Mouse (Mus musculus): ENCODE measurements around the gene Hist2h4. TPM values are rescaled to one million over a fixed set of nuclear protein-coding genes. Genes with fewer than 3 reads are reported as not detected.

Gene Hist2h4
- polyA plus RNA-seq (2012; rRNA removed) = 9.1 and 16.1 TPM in 2 replicates

GRCm38 (mm10) chr3:96262979-96263550 is at the start of gene Hist2h4:
Gene Hist2h4, minus strand, starts transcription at chr3:96263311.

DNA sequence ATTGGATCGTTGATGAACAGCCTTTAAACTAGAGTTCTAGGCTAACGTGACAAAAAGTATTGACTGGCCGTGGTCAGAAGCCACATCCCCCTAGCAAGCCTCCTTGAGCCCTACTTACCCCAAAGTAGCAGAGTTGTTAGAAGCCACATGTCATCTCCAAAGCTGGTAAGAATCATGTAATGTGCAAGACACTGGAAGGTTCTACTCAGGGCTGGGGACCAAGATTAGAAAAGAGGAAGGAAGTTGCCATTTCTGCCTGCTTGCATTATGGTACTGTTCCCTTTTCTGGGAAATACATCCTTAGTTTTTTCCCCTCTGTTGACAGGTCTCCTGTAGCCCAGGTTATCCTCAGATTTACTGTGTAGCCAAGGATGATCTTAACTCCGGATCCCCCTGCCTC is 30.7 kb upstream of the Hist2h4 start, which contains the start of gene Fcgr1:
TSS of gene Fcgr1 (minus strand) at position 183 of the 400 bp plus-strand sequence.

GRCm38 (mm10) chr3:96269511-96270474 is 6.7 kb upstream of the Hist2h4 start, which contains the start of gene Hist2h2bb:
Gene Hist2h2bb, plus strand, starts transcription at chr3:96269752.

DNA sequence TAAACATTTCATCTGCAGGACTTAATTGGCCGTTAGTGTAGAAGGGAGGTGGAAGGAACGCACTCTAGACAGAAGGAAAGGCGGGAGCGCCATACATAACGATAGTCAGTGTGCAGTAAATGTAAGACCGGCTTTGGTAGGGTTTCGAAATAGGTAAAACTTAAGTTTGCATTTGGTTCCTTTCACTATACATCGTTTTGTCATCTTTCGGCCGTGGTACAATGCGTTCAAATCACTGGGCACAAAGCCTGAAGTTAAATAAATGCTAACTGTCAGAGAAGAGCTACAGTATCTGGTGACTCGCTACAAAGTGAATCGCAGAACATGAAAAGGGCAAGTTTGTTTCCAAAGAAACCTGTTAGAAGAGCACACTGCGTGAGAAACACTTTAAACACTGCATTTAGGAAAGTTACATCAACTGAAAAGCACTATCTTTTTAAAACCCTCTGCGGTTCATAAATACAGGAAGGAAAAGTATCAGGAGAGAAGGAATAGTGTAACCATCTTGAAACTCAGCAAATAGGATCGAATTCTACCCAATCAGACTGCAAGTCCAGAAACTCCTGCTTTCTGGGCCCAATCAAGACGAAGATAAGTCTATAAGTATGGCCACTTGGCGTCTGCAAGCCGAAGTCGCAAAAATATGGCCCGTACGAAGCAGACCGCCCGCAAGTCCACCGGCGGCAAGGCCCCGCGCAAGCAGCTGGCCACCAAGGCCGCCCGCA is 5.1 kb upstream of the Hist2h4 start, which contains the start of gene Hist2h3b:
TSS of gene Hist2h3b (plus strand) at position 604 of the 725 bp plus-strand sequence.

GRCm38 (mm10) chr3:96246427-96246856 is 16.7 kb downstream of the Hist2h4 start, which contains the start of gene Hist2h3c1:
Gene Hist2h3c1, plus strand, starts transcription at chr3:96246685.

GRCm38 (mm10) chr3:96245003-96245886 is 17.9 kb downstream of the Hist2h4 start, which contains the start of gene Hist2h2aa1:
Gene Hist2h2aa1, plus strand, starts transcription at chr3:96245497.

GRCm38 (mm10) chr3:96239949-96240798 is 22.9 kb downstream of the Hist2h4 start, which contains the start of gene Hist2h2aa2:
Gene Hist2h2aa2, minus strand, starts transcription at chr3:96240276.

DNA sequence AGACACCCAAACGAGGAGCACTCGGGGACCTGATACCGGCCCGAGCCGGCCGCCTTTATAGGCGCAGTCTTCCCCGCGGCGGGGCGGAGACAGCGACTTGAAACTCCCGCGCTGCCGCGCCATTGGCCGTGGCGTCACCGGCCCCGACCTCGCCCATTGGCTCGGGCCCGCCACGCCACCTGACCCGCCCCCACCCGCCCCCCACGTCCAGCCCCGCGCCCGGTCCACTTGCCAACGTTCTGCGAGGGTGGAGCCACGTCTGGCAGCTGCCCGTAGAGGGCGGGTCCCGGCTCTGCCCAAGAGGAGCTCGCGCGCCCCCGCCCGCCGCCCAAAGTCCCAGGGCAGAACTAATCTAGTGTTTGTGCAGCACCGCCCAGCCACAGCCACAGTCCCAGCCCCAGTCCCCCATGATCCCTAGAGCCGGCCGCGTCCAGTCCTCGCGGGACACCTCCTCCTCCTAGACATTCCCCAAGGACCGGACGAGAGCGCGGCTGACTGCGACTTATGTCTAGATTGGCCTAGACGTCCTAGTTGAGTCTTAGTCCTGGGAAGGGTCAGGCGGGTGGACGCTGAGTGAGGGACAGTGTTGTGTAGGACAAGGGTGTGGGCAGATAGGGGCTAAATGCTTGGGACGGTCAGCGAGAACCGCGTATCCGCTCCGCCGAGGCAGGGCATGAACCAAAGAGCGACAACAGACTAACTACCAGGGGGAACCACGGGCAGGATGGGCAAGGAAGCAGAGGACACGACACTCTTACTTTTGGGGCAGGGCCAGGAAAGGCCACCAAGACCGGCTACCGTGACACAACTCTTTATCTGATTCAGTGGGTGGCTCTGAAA is 23.9 kb downstream of the Hist2h4 start, which contains the start of gene Hist2h3c2:
TSS of gene Hist2h3c2 (minus strand) at position 174 of the 840 bp plus-strand sequence.

GRCm38 (mm10) chr3:96220765-96221639 is 42.1 kb downstream of the Hist2h4 start, which contains the start of the genes Hist2h2ac and Hist2h2be:
Gene Hist2h2ac, minus strand, starts transcription at chr3:96220880.
Gene Hist2h2be, plus strand, starts transcription at chr3:96221119.

GRCm38 (mm10) chr3:96219661-96220130 is 43.4 kb downstream of the Hist2h4 start, which contains the start of the genes Bola1 and Hist2h2ab:
Gene Bola1, minus strand, starts transcription at chr3:96219709.
Gene Hist2h2ab, plus strand, starts transcription at chr3:96219865.

Other genes starting within 250 kb of the Hist2h4 start
- 18.4 and 30.4 TPM in 2 replicates for gene Vps45, start 204.8 kb downstream of the Hist2h4 start, polyA plus RNA-seq (2012; rRNA removed)
- gene Otud7b, start 158.8 kb downstream of the Hist2h4 start, polyA plus RNA-seq (2012; rRNA removed) = 14.9 and 18.9 TPM in 2 replicates
- gene Mtmr11, start 101.3 kb downstream of the Hist2h4 start, polyA plus RNA-seq (2012; rRNA removed) = 7.7 and 18.9 TPM in 2 replicates
- 70.9 and 110 TPM in 2 replicates for gene Sf3b4, start 91.0 kb downstream of the Hist2h4 start, polyA plus RNA-seq (2012; rRNA removed)
- gene Sv2a, start 82.2 kb downstream of the Hist2h4 start, polyA plus RNA-seq (2012; rRNA removed) = 19.2 and 20.4 TPM in 2 replicates
- gene Bola1, start 43.6 kb downstream of the Hist2h4 start, polyA plus RNA-seq (2012; rRNA removed) = 54.1 and 66.8 TPM in 2 replicates
- gene Hist2h2ab, start 43.4 kb downstream of the Hist2h4 start, polyA plus RNA-seq (2012; rRNA removed) = 2.2 and 20.1 TPM in 2 replicates
- 12.5 and 13.4 TPM in 2 replicates for gene Hist2h2ac, start 42.4 kb downstream of the Hist2h4 start, polyA plus RNA-seq (2012; rRNA removed)
- gene Hist2h2be, start 42.2 kb downstream of the Hist2h4 start, polyA plus RNA-seq (2012; rRNA removed) = 11.2 and 12.1 TPM in 2 replicates
- gene Hist2h3c2, start 24.2 kb downstream of the Hist2h4 start, polyA plus RNA-seq (2012; rRNA removed) = 46.9 and 104 TPM in 2 replicates
- gene Hist2h2aa2, start 23.0 kb downstream of the Hist2h4 start, polyA plus RNA-seq (2012; rRNA removed) = 4.9 and 34.3 TPM in 2 replicates
- 15.4 and 49.6 TPM in 2 replicates for gene Hist2h2aa1, start 17.8 kb downstream of the Hist2h4 start, polyA plus RNA-seq (2012; rRNA removed)
- not detected in 2 replicates for gene Hist2h3c1, start 16.6 kb downstream of the Hist2h4 start, polyA plus RNA-seq (2012; rRNA removed)
- 87.7 and 152 TPM in 2 replicates for gene Hist2h3b, start 5.3 kb upstream of the Hist2h4 start, polyA plus RNA-seq (2012; rRNA removed)
- 15.3 and 21.5 TPM in 2 replicates for gene Hist2h2bb, start 6.4 kb upstream of the Hist2h4 start, polyA plus RNA-seq (2012; rRNA removed)
- gene Fcgr1, start 30.7 kb upstream of the Hist2h4 start, polyA plus RNA-seq (2012; rRNA removed) = 1.9 and 2.0 TPM in 2 replicates
- 0.15 TPM in 1 of 2 replicates, not detected in the other for gene BC107364, start 189.0 kb upstream of the Hist2h4 start, polyA plus RNA-seq (2012; rRNA removed)